ENCODE assay signal across 9 mouse cellular contexts in genomic region chr14:121521709-121522108, GRCm38 (mm10). TPM values are rescaled to one million over a fixed set of nuclear protein-coding genes. Genes with fewer than 3 reads are reported as not detected.
DNase-seq lines count a peak whose midpoint lies in the region; ATAC-seq and TF ChIP-seq lines count a peak whose summit lies in the region.
"Had no signal": no experiment of that assay in that cellular context is flagged by ENCODE, and none has a peak within 500 bp of the region (broad histone marks: within the 10 kb centered on the region; RNA-seq: fewer than 3 reads in every experiment).

No protein-coding gene starts in this region.

- H3K9ac ChIP-seq in intestine, embryonic 15.5 days: no peak overlapping the region
- no peak overlapping the region for H3K9ac ChIP-seq in intestine, postnatal 0 days (ENCODE audit: low read depth, low read length)
- H3K9ac ChIP-seq in intestine, embryonic 16.5 days (ENCODE audit: low read depth, low read length): no peak overlapping the region
- H3K9ac ChIP-seq in neural tube, embryonic 15.5 days (replicated peaks): no peak overlapping the region

- peak; percentile 63 for ATAC-seq in intestine, embryonic 15.5 days
- no peak for ATAC-seq in intestine, postnatal 0 days
- ATAC-seq in intestine, embryonic 16.5 days: peak; percentile 52; the same call in 1 of the 2 replicates
- ATAC-seq in megakaryocyte progenitor cell, adult 5-6 weeks (replicated peaks; ENCODE audit: poor library complexity): peak; percentile 58
- no peak for ATAC-seq in neural tube, embryonic 15.5 days (ENCODE audit: low FRiP score)

- H3K9me3 ChIP-seq in intestine, embryonic 15.5 days: no peaks in the 10 kb centered on the region
- no peaks in the 10 kb centered on the region for H3K9me3 ChIP-seq in intestine, postnatal 0 days (ENCODE audit: control insufficient read depth)
- H3K9me3 ChIP-seq in intestine, embryonic 16.5 days (ENCODE audit: control insufficient read depth, low read length): no peaks in the 10 kb centered on the region
- H3K9me3 ChIP-seq in neural tube, embryonic 15.5 days (replicated peaks): no peaks in the 10 kb centered on the region

- H3K4me2 ChIP-seq in intestine, embryonic 15.5 days (replicated peaks): no peak overlapping the region
- H3K4me2 ChIP-seq in intestine, postnatal 0 days (replicated peaks; ENCODE audit: low read depth): no peak overlapping the region
- no peak overlapping the region for H3K4me2 ChIP-seq in intestine, embryonic 16.5 days (ENCODE audit: low read depth, low read length)
- no peak overlapping the region for H3K4me2 ChIP-seq in neural tube, embryonic 15.5 days

- no peak overlapping the region for H3K4me3 ChIP-seq in intestine, embryonic 15.5 days (replicated peaks)
- H3K4me3 ChIP-seq in intestine, postnatal 0 days (ENCODE audit: low read depth, low read length): no peak overlapping the region
- no peak overlapping the region for H3K4me3 ChIP-seq in intestine, embryonic 16.5 days (ENCODE audit: low read length)
- H3K4me3 ChIP-seq in neural tube, embryonic 15.5 days (replicated peaks): no peak overlapping the region

- H3K4me1 ChIP-seq in intestine, embryonic 15.5 days (replicated peaks): no peaks in the 10 kb centered on the region
- H3K4me1 ChIP-seq in intestine, postnatal 0 days (replicated peaks; ENCODE audit: control insufficient read depth, insufficient read depth, low read length): no peaks in the 10 kb centered on the region
- peaks cover 4% of the 10 kb centered on the region; the same call in 1 of the 2 replicates for H3K4me1 ChIP-seq in intestine, embryonic 16.5 days (ENCODE audit: control insufficient read depth, insufficient read depth, low read length)
- 0 out of 2 replicates have a peak, but pooled peaks cover 5% of the 10 kb centered on the region for H3K4me1 ChIP-seq in neural tube, embryonic 15.5 days

- H3K27me3 ChIP-seq in intestine, embryonic 15.5 days (replicated peaks): no peaks in the 10 kb centered on the region
- no peaks in the 10 kb centered on the region for H3K27me3 ChIP-seq in intestine, postnatal 0 days (replicated peaks; ENCODE audit: control insufficient read depth, insufficient read depth, low read length)
- no peaks in the 10 kb centered on the region; the same call in 1 of the 2 replicates for H3K27me3 ChIP-seq in intestine, embryonic 16.5 days (replicated peaks; ENCODE audit: control insufficient read depth, insufficient read depth, low read length)
- no peaks in the 10 kb centered on the region for H3K27me3 ChIP-seq in neural tube, embryonic 15.5 days (replicated peaks)

- WGBS in intestine, embryonic 15.5 days: 37% methylated on average over 4 of the region's 4 CpGs
- 40% methylated on average over 4 of the region's 4 CpGs for WGBS in intestine, postnatal 0 days
- WGBS in intestine, embryonic 16.5 days: 47% methylated on average over 4 of the region's 4 CpGs
- 76% methylated on average over 4 of the region's 4 CpGs for WGBS in neural tube, embryonic 15.5 days

- no peak overlapping the region for H3K27ac ChIP-seq in intestine, embryonic 15.5 days
- H3K27ac ChIP-seq in intestine, postnatal 0 days (ENCODE audit: low read depth, low read length): no peak overlapping the region
- no peak overlapping the region for H3K27ac ChIP-seq in intestine, embryonic 16.5 days (ENCODE audit: low read length)
- no peak overlapping the region for H3K27ac ChIP-seq in neural tube, embryonic 15.5 days (replicated peaks)

- DNase-seq in adrenal gland, postnatal 36 days: peak; percentile 46 to 58
- DNase-seq in neural tube, embryonic 10.5 days (ENCODE audit: extremely low spot score, low spot score): no peak
- DNase-seq: gastrocnemius, postnatal 36 days; liver had no signal

- TF ChIP-seq CTCF in intestine, postnatal 0 days (IDR thresholded peaks at IDR 0.05; ENCODE audit: low read depth): no peak

- H3K36me3 ChIP-seq in intestine, embryonic 15.5 days: no peaks in the 10 kb centered on the region
- no peaks in the 10 kb centered on the region for H3K36me3 ChIP-seq in intestine, postnatal 0 days (ENCODE audit: control insufficient read depth, insufficient read depth)
- H3K36me3 ChIP-seq in intestine, embryonic 16.5 days (ENCODE audit: control insufficient read depth, insufficient read depth, low read length): no peaks in the 10 kb centered on the region
- no peaks in the 10 kb centered on the region for H3K36me3 ChIP-seq in neural tube, embryonic 15.5 days

RNA-seq across cellular contexts. Expression of gene Slc15a1, which starts 16.7 kb away (rescaled TPM):
- 6.0 and 6.6 TPM in 2 replicates for polyA plus RNA-seq in intestine, embryonic 15.5 days (2015; fragmentation: Nextera tagmentation; extraction: Ambion mirVana)
- polyA plus RNA-seq in intestine, postnatal 0 days (2015; fragmentation: Nextera tagmentation; extraction: Ambion mirVana): 37.8 and 41.3 TPM in 2 replicates
- total RNA-seq in adrenal gland, postnatal 36 days (2021): not detected
- 12.6 and 18.7 TPM in 2 replicates for polyA plus RNA-seq in intestine, embryonic 16.5 days (2015; fragmentation: Nextera tagmentation; extraction: Ambion mirVana)
- not detected in 2 replicates for total RNA-seq in megakaryocyte progenitor cell, adult 5-6 weeks (2015)
- not detected in 2 replicates for total RNA-seq in megakaryocyte progenitor cell, adult 5-6 weeks (2017)
- polyA plus RNA-seq in neural tube, embryonic 15.5 days (2015; fragmentation: Nextera tagmentation; extraction: Ambion mirVana): 0.70 TPM in 1 of 2 replicates, not detected in the other
- total RNA-seq: gastrocnemius, postnatal 36 days had no signal

Comparison
In these comparisons a context has a peak if more than half of its experiments do, and no peak if none do; other contexts are left out.
1. ATAC-seq: peak in intestine, embryonic 15.5 days (single experiment), intestine, embryonic 16.5 days (single experiment) and megakaryocyte progenitor cell, adult 5-6 weeks (single experiment); none in intestine, postnatal 0 days (single experiment) and neural tube, embryonic 15.5 days (single experiment).